Mouse (Mus musculus): ENCODE results near the gene Ubtd1.
"Not testable (repeated sequence)": the region's sequence is repeated elsewhere in the genome, so short reads cannot be mapped to it uniquely, and the experiment has no call there.

Ubtd1 gene

DNA sequence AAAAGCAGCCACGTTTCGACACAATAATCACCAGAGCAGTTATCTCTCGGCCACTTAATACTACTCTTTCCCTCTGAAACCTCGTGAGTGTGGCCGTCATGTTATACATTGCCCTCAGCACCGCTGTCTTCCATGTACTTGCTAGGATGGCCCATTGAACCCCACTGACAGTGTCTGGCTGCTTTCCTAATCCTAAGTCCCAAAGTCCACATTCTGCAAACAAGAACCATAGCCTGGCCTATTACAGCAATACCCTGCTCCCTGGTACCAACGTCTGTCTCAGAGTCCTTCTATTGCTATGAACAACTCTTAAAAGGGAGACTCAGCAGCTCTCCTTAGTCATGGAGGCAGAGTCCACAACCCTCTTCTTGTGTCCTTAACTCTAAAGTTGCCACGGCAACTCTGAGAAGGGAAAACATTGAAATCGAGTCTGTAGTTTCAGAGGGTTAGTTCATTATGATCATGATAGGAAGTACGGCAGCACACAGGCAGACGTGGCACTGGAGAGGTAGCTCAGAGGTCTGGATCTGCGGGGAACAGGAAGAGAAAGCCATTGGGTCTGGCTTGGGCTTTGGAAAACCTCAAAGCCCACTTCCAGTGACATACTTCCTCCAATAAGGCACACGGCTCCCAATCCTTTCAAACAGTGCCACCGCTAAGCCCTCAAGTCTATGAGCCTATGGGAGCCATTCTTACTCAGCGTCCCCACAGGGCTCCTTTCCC is 90.5 kb downstream of the Ubtd1 start:
- peak in 1 of 2 experiments; percentile 8 for DNase-seq

DNA sequence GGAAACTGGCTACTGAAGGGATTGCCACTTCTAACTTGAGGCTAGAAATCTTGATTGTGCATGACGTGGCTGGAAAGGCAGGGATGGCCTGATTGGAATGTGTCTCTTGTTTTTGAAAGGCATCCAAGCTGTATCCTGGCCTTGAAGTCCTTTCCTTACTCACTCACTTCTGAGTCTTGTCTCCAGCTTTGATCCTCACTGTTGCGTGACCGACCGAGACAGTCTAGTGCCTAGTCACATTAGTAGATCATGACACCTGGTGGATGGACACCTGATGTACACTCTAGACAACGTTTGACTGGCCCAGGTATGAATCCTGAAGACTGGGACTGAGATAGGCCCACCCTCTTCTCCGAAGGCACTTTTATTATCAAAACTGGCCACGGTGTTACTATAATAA is 91.2 kb downstream of the Ubtd1 start:
- peak in 1 of 2 experiments; percentile 14 for DNase-seq

DNA sequence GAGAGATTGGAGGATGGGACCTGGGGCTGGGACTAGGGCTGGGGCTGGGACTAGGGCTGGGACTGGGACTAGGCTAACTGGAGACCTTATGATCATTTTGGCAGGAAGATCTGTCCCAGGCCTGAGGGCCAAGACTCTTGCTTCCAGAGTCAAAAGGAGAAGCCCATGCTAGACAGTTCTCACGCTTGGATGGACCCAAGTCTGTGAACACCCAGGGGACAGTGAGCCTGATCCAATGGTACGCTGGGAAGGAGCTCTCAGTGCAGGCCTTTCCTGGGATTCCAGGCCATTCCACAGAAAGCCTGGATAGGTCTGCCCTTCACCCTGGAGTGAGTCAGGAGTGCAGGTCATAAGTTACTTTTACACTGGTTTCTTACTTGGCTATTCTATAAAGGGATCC is 93.5 kb downstream of the Ubtd1 start:
- peak in 1 of 2 experiments; percentile 6 for DNase-seq

DNA sequence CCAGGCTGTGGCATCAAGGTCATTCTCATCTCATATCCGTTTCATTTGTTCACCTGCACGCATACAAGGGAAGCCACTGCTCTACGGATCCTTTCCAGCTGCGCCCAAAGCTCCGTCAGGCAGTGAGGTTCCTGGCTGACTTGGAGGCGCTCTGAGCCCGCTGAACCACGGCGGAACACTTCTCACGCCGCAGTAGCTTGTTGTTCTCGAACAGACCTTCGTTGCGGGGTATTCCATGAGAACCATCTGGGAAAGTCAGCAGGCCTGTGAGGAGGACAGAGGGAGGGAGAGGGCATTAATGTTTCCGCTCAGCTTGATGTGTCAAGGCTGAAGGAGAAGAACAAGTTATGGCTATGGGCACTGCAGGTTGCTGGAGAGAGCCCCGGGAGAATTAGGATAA is 94.4 kb downstream of the Ubtd1 start:
- no peak for DNase-seq

DNA sequence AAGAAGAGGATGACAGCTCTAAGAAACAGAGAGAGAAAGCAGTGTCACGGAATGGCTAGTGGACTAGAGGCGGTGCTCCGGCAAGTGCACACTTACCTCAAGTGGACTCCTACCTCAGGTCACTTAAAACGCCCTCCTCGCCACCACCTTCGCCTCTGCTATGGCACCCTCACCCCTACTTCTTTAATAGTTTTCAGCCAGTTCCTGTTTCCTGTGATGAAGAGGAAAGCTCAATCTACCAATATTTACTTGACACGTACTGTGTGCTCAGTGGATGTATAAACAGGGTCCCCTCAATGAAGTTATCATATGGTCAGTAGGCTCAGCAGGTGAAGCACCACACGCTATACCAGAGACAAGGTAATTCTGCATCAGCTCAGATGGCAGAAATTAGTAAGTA is 97.0 kb downstream of the Ubtd1 start:
- no peak for DNase-seq

DNA sequence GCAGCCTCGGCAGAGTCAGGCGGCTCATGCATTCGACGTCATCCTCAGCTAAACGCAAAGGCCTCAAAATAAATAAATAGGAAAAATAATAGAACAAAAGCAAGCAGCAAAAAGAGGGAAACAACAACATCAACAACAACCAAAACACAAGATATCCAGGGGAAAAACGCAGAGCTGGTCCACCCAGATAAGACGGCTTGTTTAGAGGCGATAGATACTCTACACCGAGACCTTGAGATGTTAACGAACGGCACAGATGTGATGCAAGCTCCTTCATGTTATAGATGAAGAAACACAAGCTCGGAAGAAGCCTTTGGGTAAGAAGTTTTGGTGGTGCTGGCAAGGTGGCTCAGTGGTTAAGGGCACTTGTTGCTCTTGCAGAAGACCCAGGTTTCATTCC is 97.4 kb downstream of the Ubtd1 start:
- DNase-seq, result no peak

DNA sequence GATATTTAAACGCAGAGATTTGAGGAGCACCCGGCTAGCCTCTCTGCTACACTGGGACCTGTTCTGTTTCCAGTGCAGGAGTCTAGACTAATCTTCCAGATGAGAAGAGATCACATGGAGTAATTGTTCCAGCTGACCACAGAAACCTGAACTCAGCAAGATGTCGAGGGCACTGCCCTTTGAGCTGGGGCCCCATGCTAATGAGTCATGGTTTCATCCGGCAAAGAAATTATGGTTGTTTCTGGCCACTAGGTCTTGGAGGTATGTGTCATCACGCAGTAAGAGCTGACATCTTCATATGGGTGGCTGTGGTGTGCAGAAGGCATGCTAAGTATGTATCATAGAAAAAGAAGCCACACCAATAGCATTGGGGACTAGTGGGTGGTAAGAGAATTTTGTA is 98.4 kb downstream of the Ubtd1 start:
- no peak for DNase-seq

DNA sequence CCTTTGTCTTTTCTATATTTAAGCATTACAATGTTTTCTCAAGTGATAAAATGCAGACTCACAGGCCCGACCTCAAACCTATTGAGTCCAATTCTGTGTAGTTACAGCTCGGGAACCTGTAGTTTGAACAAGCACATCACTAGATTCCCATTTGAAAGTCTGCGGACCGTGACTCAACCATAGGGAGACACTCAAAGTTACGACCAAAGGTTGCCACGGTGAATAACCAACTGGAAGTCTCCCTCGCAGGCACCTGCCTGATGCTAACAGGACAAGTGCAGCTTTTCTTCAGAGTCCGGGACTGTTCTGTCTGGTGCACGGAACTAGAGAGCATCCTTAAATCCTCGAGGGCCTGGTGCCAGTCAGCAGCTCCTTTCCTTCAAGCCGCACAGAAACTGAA is 98.9 kb downstream of the Ubtd1 start:
- DNase-seq, result no peak

DNA sequence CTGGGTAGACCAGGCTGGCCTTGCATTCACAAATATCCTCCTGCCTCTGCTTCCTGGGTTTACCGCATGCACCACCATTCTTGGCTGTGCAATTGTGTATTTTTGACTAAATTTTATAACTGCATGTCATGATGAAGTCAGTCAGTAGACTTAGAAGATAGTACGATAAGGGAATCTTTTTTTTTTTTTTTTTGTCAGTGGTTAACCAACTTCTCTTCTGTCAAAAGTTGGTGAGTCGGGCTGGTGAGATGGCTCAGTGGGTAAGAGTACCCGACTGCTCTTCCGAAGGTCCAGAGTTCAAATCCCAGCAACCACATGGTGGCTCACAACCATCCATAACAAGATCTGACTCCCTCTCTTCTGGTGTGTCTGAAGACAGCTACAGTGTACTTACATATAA is 100.0 kb downstream of the Ubtd1 start:
- DNase-seq, result not testable (repeated sequence)

All from lung, postnatal 4 days (tissue).